Mouse (Mus musculus): Measurements from ENCODE around the gene Oxsr1. TPM values are rescaled to one million over a fixed set of nuclear protein-coding genes. Genes with fewer than 3 reads are reported as not detected.
"Not testable (repeated sequence)": the region's sequence is repeated elsewhere in the genome, so short reads cannot be mapped to it uniquely, and the experiment has no call there.

Oxsr1 gene
- polyA plus RNA-seq, 1 experiment from 2014 or later = 11.9 TPM

DNA sequence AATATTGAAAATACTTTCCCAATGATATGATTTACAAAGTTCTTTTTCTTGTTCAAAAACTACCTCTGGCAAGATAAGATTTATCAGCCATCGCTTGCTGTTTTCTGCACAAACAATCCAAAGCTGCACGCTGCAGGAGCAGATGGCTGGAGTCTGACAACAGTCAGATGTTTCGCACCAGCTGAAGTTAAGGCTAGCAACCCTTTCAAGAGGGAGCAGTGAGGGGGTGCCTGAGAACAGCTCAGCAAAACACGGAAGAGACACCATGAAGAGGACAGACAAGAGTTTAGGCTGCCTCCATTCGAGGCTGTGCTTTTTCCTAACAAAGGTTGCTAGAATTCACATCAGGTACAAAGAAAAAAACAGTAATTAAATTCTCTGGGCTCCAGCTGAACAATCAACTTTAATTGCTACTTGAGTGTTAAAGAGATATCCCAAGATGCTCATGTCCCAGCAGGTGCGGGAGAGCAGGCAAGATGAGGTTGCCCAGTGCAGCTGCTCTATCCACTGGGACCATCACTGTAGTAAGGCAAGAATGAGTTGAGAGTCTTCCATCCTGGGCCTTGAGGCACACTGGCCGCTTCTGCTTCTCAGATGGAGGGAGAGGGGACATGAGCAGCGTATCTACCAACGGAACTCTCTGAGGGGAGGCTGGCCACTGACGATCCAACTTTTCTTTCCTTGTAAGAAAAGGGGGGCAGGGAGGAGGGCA lies 81.8 kb downstream of the Oxsr1 start:
- Histone ChIP-seq H3K4me1 (no peaks in the 10 kb centered on the region), H3K27ac (no peak overlapping the region), H3K4me3 (no peak overlapping the region), H3K9me3 (no peaks in the 10 kb centered on the region), H3K36me3 (peaks cover 50% of the 10 kb centered on the region), H3K4me2 (replicated peaks) (no peak overlapping the region), H3K27me3 (no peaks in the 10 kb centered on the region), H3K9ac (no peak overlapping the region)
- 88% methylated on average over 10 of the region's 10 CpGs for WGBS
- ATAC-seq (ENCODE audit: low FRiP score, low read depth) = no peak

DNA sequence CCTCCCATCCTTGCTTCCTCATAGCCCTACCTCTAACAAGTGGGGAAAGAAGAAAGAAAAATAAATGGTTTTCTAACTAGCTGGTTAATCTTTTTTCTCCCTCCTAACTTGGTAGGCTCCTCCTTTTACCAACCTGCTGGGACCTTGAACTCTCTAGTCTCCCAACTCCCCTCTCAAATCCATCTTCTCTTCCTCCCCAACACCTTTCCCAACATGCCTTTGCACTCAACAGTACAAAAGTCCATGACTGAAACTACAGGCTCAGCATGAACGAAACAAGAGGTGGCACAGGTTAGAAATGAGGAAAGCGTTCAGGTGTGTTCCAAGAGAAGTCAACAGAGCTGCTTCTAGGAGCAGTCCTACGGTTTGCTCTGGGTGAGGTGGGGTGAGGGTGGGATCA lies 83.0 kb downstream of the Oxsr1 start:
- H3K9me3 ChIP-seq = no peaks in the 10 kb centered on the region
- no peak overlapping the region for H3K9ac ChIP-seq
- no peak overlapping the region for H3K4me3 ChIP-seq
- 93% methylated on average over 3 of the region's 3 CpGs for WGBS
- peaks cover 45% of the 10 kb centered on the region for H3K36me3 ChIP-seq
- no peak overlapping the region for H3K4me2 ChIP-seq (replicated peaks)
- no peaks in the 10 kb centered on the region for H3K4me1 ChIP-seq
- ATAC-seq (ENCODE audit: low FRiP score, low read depth) = no peak
- no peak overlapping the region for H3K27ac ChIP-seq
- no peaks in the 10 kb centered on the region for H3K27me3 ChIP-seq

DNA sequence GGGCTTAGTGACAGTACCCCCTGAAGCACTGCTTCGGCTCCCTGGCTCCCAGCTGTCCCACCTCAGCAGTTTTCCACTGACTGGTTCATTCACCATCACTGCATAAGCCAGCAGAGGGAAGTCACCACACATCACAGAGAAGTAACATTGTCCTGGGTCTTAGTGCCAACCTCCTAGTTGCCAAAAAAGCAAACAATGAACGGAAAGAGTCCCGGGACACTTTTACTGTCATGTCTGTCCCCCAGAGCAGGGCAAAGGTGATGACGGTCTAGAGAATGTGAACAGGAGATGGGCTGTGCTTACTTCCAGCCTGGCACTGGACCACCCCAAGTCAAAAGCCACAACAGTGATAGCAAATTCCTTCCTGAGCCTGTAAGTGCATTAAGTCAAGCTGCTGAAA lies 83.4 kb downstream of the Oxsr1 start:
- Histone ChIP-seq H3K9ac (no peak overlapping the region), H3K4me3 (no peak overlapping the region), H3K4me2 (replicated peaks) (no peak overlapping the region), H3K9me3 (no peaks in the 10 kb centered on the region), H3K27ac (no peak overlapping the region), H3K27me3 (no peaks in the 10 kb centered on the region), H3K36me3 (peaks cover 41% of the 10 kb centered on the region), H3K4me1 (no peaks in the 10 kb centered on the region)
- WGBS = 89% methylated on average over 4 of the region's 4 CpGs
- ATAC-seq (ENCODE audit: low FRiP score, low read depth) = no peak

DNA sequence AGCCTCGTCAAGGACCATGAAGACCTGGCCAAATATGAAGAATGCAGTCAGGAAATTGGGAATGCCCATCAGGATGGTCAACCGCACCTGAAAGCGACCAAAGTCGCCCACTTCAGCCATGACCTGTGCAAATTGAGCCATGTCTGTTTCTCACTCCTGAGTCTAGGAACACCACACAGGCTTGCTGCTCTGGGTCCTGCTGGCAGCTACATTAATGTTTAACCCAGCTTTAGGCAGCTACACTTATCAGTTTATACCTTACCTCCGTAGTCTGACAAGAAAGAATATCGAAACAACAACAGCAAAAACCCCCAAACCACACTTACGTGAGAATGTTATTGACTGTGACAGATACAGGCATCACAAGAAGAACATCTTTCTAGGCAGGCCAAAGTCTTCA lies 90.7 kb downstream of the Oxsr1 start:
- no peak overlapping the region for H3K27ac ChIP-seq
- 95% methylated on average over 7 of the region's 7 CpGs for WGBS

DNA sequence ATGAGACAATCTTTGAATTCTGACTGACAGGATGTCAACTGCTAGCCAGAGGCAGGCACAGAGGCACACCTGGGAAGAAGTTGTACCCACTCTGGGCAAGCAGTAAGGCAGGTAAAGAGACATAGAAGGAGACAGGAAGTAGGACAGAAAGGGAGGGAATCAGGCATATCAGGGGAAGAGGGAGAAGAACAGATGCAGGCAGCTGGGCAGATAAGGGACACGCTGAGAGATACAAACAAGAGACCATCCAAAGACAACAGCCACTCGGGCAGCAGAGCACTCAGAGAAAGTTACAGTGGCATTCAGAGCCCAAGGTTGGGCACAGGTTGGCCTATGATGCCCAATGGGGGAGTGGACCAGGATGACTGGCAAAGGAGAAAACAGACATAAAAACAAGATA lies 91.4 kb downstream of the Oxsr1 start:
- no peak for ATAC-seq (ENCODE audit: low FRiP score, low read depth)
- no peaks in the 10 kb centered on the region for H3K27me3 ChIP-seq
- H3K36me3 ChIP-seq = peaks cover 3% of the 10 kb centered on the region; the same call in 1 of the 2 replicates
- no peaks in the 10 kb centered on the region for H3K9me3 ChIP-seq
- H3K9ac ChIP-seq = no peak overlapping the region
- H3K4me2 ChIP-seq (replicated peaks) = no peak overlapping the region
- no peaks in the 10 kb centered on the region for H3K4me1 ChIP-seq
- WGBS = 94% methylated on average over 2 of the region's 2 CpGs
- no peak overlapping the region for H3K27ac ChIP-seq
- no peak overlapping the region for H3K4me3 ChIP-seq

More for the DNA sequence above, 90.7 kb downstream of the Oxsr1 start:
- Histone ChIP-seq H3K4me2 (replicated peaks) (no peak overlapping the region), H3K36me3 (no peaks in the 10 kb centered on the region), H3K4me3 (no peak overlapping the region), H3K9me3 (no peaks in the 10 kb centered on the region), H3K9ac (no peak overlapping the region), H3K4me1 (no peaks in the 10 kb centered on the region), H3K27me3 (no peaks in the 10 kb centered on the region)
- ATAC-seq (ENCODE audit: low FRiP score, low read depth) = no peak

DNA sequence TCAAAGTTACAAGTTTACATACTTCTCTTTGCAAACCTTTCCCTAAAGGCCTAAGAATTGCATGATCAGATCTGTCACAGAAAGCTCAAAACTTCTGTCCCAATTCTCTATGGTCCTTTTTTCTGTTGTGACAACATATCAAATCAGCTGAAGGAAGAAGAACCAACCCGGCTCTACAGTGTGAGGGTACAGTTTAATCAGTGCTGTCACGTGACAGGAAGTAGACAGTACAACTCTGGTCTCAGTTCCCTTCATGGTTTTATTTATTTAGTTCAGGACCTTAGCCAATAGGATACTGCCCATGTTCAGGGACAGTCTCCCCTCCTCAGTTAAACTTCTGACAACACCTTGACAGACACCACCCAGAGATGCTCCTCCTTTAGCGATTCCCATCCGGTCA lies 102.0 kb downstream of the Oxsr1 start:
- 87% methylated on average over 4 of the region's 4 CpGs for WGBS
- no peak for ATAC-seq (ENCODE audit: low FRiP score, low read depth)
- H3K27ac ChIP-seq = no peak overlapping the region
- no peaks in the 10 kb centered on the region for H3K4me1 ChIP-seq
- H3K9me3 ChIP-seq = peaks cover 8% of the 10 kb centered on the region
- no peaks in the 10 kb centered on the region for H3K27me3 ChIP-seq
- no peak overlapping the region for H3K4me2 ChIP-seq (replicated peaks)
- peaks cover 11% of the 10 kb centered on the region for H3K36me3 ChIP-seq
- H3K4me3 ChIP-seq = no peak overlapping the region
- no peak overlapping the region for H3K9ac ChIP-seq

DNA sequence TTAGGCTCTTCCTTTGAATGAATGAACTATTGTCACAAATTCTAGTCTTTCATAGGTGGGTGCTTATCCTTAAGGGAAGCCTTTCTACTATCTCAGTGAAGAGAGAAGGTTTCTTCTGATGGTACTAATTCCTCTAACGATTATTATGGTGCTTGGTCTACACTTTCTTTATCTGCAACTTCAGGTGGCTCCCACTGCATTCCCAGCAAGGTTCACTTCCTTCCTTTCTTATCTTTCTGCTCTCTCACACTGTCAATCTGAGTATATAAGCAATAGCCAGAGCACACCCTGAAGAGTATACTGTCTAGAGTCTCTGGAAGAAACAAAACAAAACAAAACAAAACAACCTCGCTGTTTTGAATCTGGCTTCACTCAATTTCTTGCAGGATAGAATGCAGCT lies 102.6 kb downstream of the Oxsr1 start:
- no peak overlapping the region for H3K9ac ChIP-seq
- H3K9me3 ChIP-seq = peaks cover 8% of the 10 kb centered on the region; the same call in 1 of the 2 replicates
- H3K27me3 ChIP-seq = no peaks in the 10 kb centered on the region
- H3K36me3 ChIP-seq = peaks cover 8% of the 10 kb centered on the region
- no peak overlapping the region for H3K4me2 ChIP-seq (replicated peaks)
- no peak for ATAC-seq (ENCODE audit: low FRiP score, low read depth)
- H3K4me1 ChIP-seq = no peaks in the 10 kb centered on the region
- H3K27ac ChIP-seq = no peak overlapping the region
- 89% methylated on average over 2 of the region's 2 CpGs for WGBS
- H3K4me3 ChIP-seq = no peak overlapping the region

DNA sequence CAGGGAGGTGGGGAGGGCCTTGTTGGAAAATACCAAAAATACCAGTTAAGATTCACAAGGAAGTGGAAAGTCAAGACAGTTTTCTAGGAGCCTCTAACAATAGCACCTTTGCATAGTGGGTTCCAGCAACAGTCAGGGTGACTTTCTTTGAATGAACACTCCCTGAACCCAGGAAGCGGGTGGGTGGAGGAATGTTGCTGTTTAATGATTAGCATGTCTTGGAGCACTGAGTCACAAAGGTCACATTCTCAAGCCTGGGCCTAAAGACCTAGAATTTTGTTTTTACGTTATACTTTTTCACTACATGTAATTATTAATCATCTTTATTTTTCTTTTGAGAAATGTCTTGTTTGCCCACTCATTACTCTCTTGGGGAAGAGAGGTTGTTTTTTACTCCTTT lies 106.9 kb downstream of the Oxsr1 start:
- H3K9me3 ChIP-seq; H3K27ac ChIP-seq; H3K4me3 ChIP-seq; H3K4me2 ChIP-seq (replicated peaks); H3K4me1 ChIP-seq; H3K9ac ChIP-seq; ATAC-seq (ENCODE audit: low FRiP score, low read depth); H3K36me3 ChIP-seq; H3K27me3 ChIP-seq: not testable (repeated sequence)
- WGBS = 94% methylated on average over 2 of the region's 2 CpGs

DNA sequence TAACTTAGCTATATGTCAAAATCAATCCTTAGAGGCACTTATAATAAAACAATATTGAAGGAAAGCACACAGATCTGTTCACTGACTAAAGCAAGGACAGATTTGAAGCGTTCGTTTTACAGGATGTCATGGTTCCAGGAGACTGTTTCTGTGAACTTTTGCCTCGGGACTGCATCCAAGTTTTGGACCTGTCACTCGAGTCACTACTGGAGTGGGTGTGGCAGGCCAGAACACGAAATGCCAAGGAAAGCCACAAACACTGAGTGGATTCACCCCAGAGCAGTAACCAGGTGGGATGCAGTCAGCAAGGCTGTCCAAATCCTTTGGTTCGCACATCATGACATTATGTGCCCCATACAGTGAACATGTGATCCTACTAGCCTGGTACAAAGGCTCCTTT lies 107.6 kb downstream of the Oxsr1 start:
- Histone ChIP-seq H3K9ac (no peak overlapping the region), H3K27ac (no peak overlapping the region), H3K4me1 (no peaks in the 10 kb centered on the region), H3K36me3 (no peaks in the 10 kb centered on the region; the same call in 1 of the 2 replicates), H3K4me3 (no peak overlapping the region), H3K27me3 (no peaks in the 10 kb centered on the region), H3K4me2 (replicated peaks) (no peak overlapping the region), H3K9me3 (peaks cover 8% of the 10 kb centered on the region)
- WGBS = 87% methylated on average over 6 of the region's 6 CpGs
- no peak for ATAC-seq (ENCODE audit: low FRiP score, low read depth)

DNA sequence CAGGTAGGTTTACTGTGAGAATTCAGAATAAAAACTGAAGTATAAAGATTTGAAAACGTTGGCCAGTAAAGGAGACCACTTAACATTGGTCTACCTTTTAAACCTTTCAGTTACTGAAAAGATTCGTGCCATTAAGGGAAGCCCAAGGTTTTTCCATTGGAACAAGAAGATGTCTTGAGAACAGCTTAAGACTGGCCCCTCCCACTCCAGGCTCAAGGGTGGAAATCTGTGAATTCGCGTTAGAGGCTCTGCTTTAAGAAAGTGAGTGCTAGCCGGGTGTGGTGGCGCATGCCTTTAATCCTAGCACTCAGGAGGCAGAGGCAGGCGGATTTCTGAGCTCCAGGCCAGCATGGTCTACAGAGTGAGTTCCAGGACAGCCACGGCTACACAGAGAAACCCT lies 109.2 kb downstream of the Oxsr1 start:
- H3K27me3 ChIP-seq = no peaks in the 10 kb centered on the region
- H3K9me3 ChIP-seq = peaks cover 8% of the 10 kb centered on the region
- no peaks in the 10 kb centered on the region for H3K36me3 ChIP-seq
- 77% methylated on average over 8 of the region's 8 CpGs for WGBS
- no peak overlapping the region for H3K4me2 ChIP-seq (replicated peaks)
- no peak overlapping the region for H3K9ac ChIP-seq
- ATAC-seq (ENCODE audit: low FRiP score, low read depth) = no peak
- no peaks in the 10 kb centered on the region for H3K4me1 ChIP-seq
- H3K27ac ChIP-seq = no peak overlapping the region
- no peak overlapping the region for H3K4me3 ChIP-seq

DNA sequence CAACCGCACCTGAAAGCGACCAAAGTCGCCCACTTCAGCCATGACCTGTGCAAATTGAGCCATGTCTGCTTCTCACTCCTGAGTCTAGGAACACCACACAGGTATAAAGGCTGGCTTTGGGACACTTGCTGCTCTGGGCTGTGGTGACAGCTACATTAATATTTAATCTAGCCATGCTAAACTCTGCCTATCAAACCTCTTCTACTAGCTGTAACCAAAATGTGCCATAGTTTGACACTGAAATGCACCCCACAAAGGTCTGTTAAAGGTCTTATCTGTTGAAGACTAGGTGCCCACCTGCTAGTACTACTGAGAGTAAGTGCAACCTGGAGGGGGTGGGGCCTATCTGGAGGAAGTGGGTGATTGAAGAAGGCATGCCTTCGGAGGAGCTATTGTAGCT lies 113.2 kb downstream of the Oxsr1 start, which contains the start of gene Slc22a13:
Gene Slc22a13 (minus strand): TSS at position 101 of the 400 bp plus-strand sequence.
- no peak within 1 kb of the TSS for H3K27ac ChIP-seq
- ATAC-seq (ENCODE audit: low FRiP score, low read depth) = no peak
- H3K27me3 ChIP-seq = no peaks in the 10 kb centered on the region
- H3K4me2 ChIP-seq (replicated peaks) = no peak within 1 kb of the TSS
- H3K9ac ChIP-seq = no peak within 1 kb of the TSS
- no peak within 1 kb of the TSS for H3K4me3 ChIP-seq
- peaks cover 15% of the 10 kb centered on the region for H3K9me3 ChIP-seq
- no peaks in the 10 kb centered on the region for H3K36me3 ChIP-seq
- 92% methylated on average over 4 of the region's 4 CpGs for WGBS
- no peaks in the 10 kb centered on the region for H3K4me1 ChIP-seq

DNA sequence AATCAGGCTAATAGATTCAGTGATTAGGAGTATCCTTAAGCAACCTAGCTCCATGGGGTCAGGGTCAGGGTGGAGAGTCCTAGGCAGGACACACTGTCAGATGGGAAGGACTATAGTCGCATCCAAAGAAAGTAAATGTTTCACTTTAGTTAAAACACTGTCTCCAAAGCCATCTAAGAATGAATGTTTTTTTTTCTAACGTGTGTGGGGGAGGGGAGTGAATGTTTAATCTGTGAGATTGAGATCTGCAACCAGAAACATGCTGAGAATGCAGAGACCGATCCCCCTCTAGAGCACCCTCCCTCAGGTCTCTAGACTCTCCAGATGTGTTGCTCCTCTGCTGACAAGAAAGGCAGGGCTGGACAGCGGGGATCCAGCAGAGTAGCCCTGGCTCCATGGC lies 115.1 kb downstream of the Oxsr1 start:
- no peak overlapping the region for H3K9ac ChIP-seq
- H3K27ac ChIP-seq = no peak overlapping the region
- WGBS = 80% methylated on average over 4 of the region's 4 CpGs
- H3K36me3 ChIP-seq = no peaks in the 10 kb centered on the region
- H3K4me1 ChIP-seq = no peaks in the 10 kb centered on the region
- H3K4me3 ChIP-seq = no peak overlapping the region
- ATAC-seq (ENCODE audit: low FRiP score, low read depth) = no peak
- peaks cover 21% of the 10 kb centered on the region for H3K9me3 ChIP-seq
- no peak overlapping the region for H3K4me2 ChIP-seq (replicated peaks)
- no peaks in the 10 kb centered on the region for H3K27me3 ChIP-seq

DNA sequence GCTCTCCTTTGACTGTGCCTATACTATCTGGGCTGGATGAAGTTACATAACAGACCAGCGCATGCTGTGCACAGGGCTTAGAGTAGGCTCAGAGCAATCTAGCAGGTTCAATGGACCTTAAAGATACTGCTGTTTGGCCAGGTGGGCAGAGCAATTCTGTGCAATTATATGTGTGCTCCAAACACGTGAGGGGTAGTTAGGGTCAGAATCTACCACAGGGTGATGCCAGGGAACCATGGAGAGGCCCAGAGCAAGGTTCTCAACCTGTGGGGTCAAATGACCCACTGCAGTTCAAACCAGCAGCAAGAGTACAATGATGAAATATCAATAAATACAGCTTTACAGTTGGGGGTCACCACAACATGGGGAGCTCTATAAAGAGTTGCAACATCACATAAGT lies 115.6 kb downstream of the Oxsr1 start:
- Histone ChIP-seq H3K36me3 (no peaks in the 10 kb centered on the region), H3K9me3 (peaks cover 21% of the 10 kb centered on the region), H3K4me1 (no peaks in the 10 kb centered on the region), H3K4me2 (replicated peaks) (no peak overlapping the region), H3K4me3 (no peak overlapping the region), H3K9ac (no peak overlapping the region), H3K27ac (no peak overlapping the region), H3K27me3 (no peaks in the 10 kb centered on the region)
- 81% methylated on average over 2 of the region's 2 CpGs for WGBS
- ATAC-seq (ENCODE audit: low FRiP score, low read depth) = no peak

Data from limb, embryonic 13.5 days (tissue).